Mouse (Mus musculus) intestine, postnatal 0 days (tissue): ENCODE measurements around the gene Lbr. TPM values are rescaled to one million over a fixed set of nuclear protein-coding genes. Genes with fewer than 3 reads are reported as not detected.
A peak's percentile ranks its signal among the peaks of the same experiment; 100 is the strongest.

Experiments
- ATAC-seq: fragments of 200-750 bp; cut with Nextera tagmentation; 2 replicates; pipeline ENCODE4 v1.8.0; 2017; ENCODE audit warnings: mild to moderate bottlenecking, moderate TSS enrichment, moderate library complexity
- H3K27ac ChIP-seq: fragments of 300-500 bp; sonication (generic); 2 replicates; pipeline ENCODE4 v1.5.1; 2014; ENCODE audit warnings: mild to moderate bottlenecking, low read depth, low read length, moderate library complexity
- H3K27me3 ChIP-seq: fragments of 300-500 bp; sonication (generic); replicated peaks from 2 replicates; pipeline ENCODE4 v1.6.1; 2014; ENCODE audit warnings: low read length, mixed read lengths; ENCODE audit not compliant: control insufficient read depth, insufficient read depth
- H3K36me3 ChIP-seq: fragments of 300-500 bp; sonication (generic); 2 replicates; pipeline ENCODE4 v1.6.1; 2014; ENCODE audit warnings: mild to moderate bottlenecking, moderate library complexity; ENCODE audit not compliant: control insufficient read depth, insufficient read depth
- H3K4me1 ChIP-seq: fragments of 300-500 bp; sonication (generic); replicated peaks from 2 replicates; pipeline ENCODE4 v1.6.1; 2014; ENCODE audit warnings: antibody characterized with exemption, low read length, mixed read lengths; ENCODE audit not compliant: control insufficient read depth, insufficient read depth
- H3K4me2 ChIP-seq: fragments of 300-500 bp; sonication (generic); replicated peaks from 2 replicates; pipeline ENCODE4 v1.6.1; 2014; ENCODE audit warnings: low read depth, mild to moderate bottlenecking, moderate library complexity
- H3K4me3 ChIP-seq: fragments of 300-500 bp; sonication (generic); 2 replicates; pipeline ENCODE4 v1.5.1; 2014; ENCODE audit warnings: low read depth, low read length
- H3K9ac ChIP-seq: fragments of 300-500 bp; sonication (generic); 2 replicates; pipeline ENCODE4 v1.6.1; 2014; ENCODE audit warnings: mild to moderate bottlenecking, low read depth, low read length
- H3K9me3 ChIP-seq: fragments of 300-500 bp; sonication (generic); 2 replicates; pipeline ENCODE4 v1.6.1; 2016; ENCODE audit warnings: mixed run types; ENCODE audit not compliant: control insufficient read depth
- CTCF ChIP-seq: sonication (generic); IDR thresholded peaks from 2 replicates; pipeline ENCODE4 v1.5.1; 2016; ENCODE audit warnings: low read depth, mild to moderate bottlenecking, control low read depth, antibody characterized with exemption, moderate library complexity
- WGBS: fragments of 180-500 bp; shearing (Covaris S2); extraction: QIAGEN DNeasy Blood & Tissue Kit; methylation state at CpG from one replicate; pipeline ENCODE4 v1.1.7; 2014; 5-methylcytosine and 5-hydroxymethylcytosine counted together
- polyA plus RNA-seq: library from polyadenylated mRNA; unstranded; fragments of >200 nt; fragmentation: Nextera tagmentation; extraction: Ambion mirVana; gene quantifications from 2 replicates; pipeline ENCODE4 v1.2.1, GENCODE M21; 2015

The Lbr gene
- polyA plus RNA-seq, 1 experiment from 2014 or later, result 34.4 TPM

- H3K4me3 ChIP-seq, result no peak overlapping the region
- no peak overlapping the region for H3K9ac ChIP-seq
- ATAC-seq, result no peak
- no peaks in the 10 kb centered on the region for H3K27me3 ChIP-seq
- no peak overlapping the region for H3K4me2 ChIP-seq
- 75% methylated on average over 2 of the region's 2 CpGs for WGBS
- H3K36me3 ChIP-seq, result no peaks in the 10 kb centered on the region
- TF ChIP-seq CTCF, result no peak
- 0 out of 2 replicates have a peak, but pooled peaks cover 2% of the 10 kb centered on the region for H3K9me3 ChIP-seq
- H3K27ac ChIP-seq, result no peak overlapping the region
- H3K4me1 ChIP-seq, result no peaks in the 10 kb centered on the region
Measured at GRCm38 (mm10) chr1:181856329-181856728, 13.5 kb upstream of the Lbr start.

- no peak for TF ChIP-seq CTCF
- H3K4me3 ChIP-seq, result no peak overlapping the region
- no peak overlapping the region for H3K9ac ChIP-seq
- WGBS, result 93% methylated on average over 2 of the region's 2 CpGs
- no peaks in the 10 kb centered on the region for H3K36me3 ChIP-seq
- no peak for ATAC-seq
- H3K9me3 ChIP-seq, result 0 out of 2 replicates have a peak, but pooled peaks cover 2% of the 10 kb centered on the region
- H3K4me2 ChIP-seq, result no peak overlapping the region
- no peaks in the 10 kb centered on the region for H3K4me1 ChIP-seq
- H3K27ac ChIP-seq, result no peak overlapping the region
- no peaks in the 10 kb centered on the region for H3K27me3 ChIP-seq
Measured at GRCm38 (mm10) chr1:181854829-181855228, 12.0 kb upstream of the Lbr start.

GRCm38 (mm10) chr1:181853081-181853736 lies 10.4 kb upstream of the Lbr start:
- peak overlapping the region; percentile 40; the same call in 1 of the 2 replicates for H3K9ac ChIP-seq
- peak; percentile 92 for ATAC-seq
- no peaks in the 10 kb centered on the region for H3K36me3 ChIP-seq
- H3K27ac ChIP-seq, result peak overlapping the region; percentile 77
- H3K4me3 ChIP-seq, result peak overlapping the region; percentile 28
- H3K9me3 ChIP-seq, result 0 out of 2 replicates have a peak, but pooled peaks cover 2% of the 10 kb centered on the region
- no peak for TF ChIP-seq CTCF
- peak overlapping the region; percentile 65 for H3K4me2 ChIP-seq
- WGBS, result 7% methylated on average over 19 of the region's 21 CpGs
- H3K27me3 ChIP-seq, result no peaks in the 10 kb centered on the region
- no peaks in the 10 kb centered on the region for H3K4me1 ChIP-seq

- Histone ChIP-seq H3K4me1 (no peaks in the 10 kb centered on the region), H3K36me3 (no peaks in the 10 kb centered on the region), H3K4me3 (peak overlapping the region; percentile 28), H3K9me3 (0 out of 2 replicates have a peak, but pooled peaks cover 2% of the 10 kb centered on the region), H3K27me3 (no peaks in the 10 kb centered on the region), H3K27ac (peak overlapping the region; percentile 77), H3K4me2 (peak overlapping the region; percentile 65), H3K9ac (no peak overlapping the region)
- WGBS, result 28% methylated on average over 13 of the region's 13 CpGs
- peak; percentile 74 for ATAC-seq
- TF ChIP-seq CTCF, result no peak
Measured at GRCm38 (mm10) chr1:181852466-181852865, 9.6 kb upstream of the Lbr start.

- H3K4me1 ChIP-seq, result no peaks in the 10 kb centered on the region
- no peaks in the 10 kb centered on the region for H3K27me3 ChIP-seq
- no peak overlapping the region for H3K9ac ChIP-seq
- no peaks in the 10 kb centered on the region for H3K36me3 ChIP-seq
- ATAC-seq, result no peak
- WGBS, result 90% methylated on average over 12 of the region's 12 CpGs
- no peak overlapping the region for H3K4me3 ChIP-seq
- H3K27ac ChIP-seq, result peak overlapping the region; percentile 77
- TF ChIP-seq CTCF, result no peak
- no peaks in the 10 kb centered on the region for H3K9me3 ChIP-seq
- H3K4me2 ChIP-seq, result peak overlapping the region; percentile 65; the same call in 1 of the 2 replicates
Measured at GRCm38 (mm10) chr1:181851521-181852310, 8.9 kb upstream of the Lbr start.

- Histone ChIP-seq H3K9me3 (no peaks in the 10 kb centered on the region), H3K9ac (no peak overlapping the region)
Measured at GRCm38 (mm10) chr1:181850441-181850840, 7.6 kb upstream of the Lbr start.

More at GRCm38 (mm10) chr1:181850441-181850840, 7.6 kb upstream of the Lbr start:
- H3K4me3 ChIP-seq, result no peak overlapping the region
- TF ChIP-seq CTCF, result no peak
- no peak overlapping the region for H3K27ac ChIP-seq
- ATAC-seq, result no peak
- H3K27me3 ChIP-seq, result no peaks in the 10 kb centered on the region
- no peaks in the 10 kb centered on the region for H3K4me1 ChIP-seq
- no peak overlapping the region for H3K4me2 ChIP-seq
- 73% methylated on average over 4 of the region's 4 CpGs for WGBS
- H3K36me3 ChIP-seq, result no peaks in the 10 kb centered on the region
